In the genomic region with DNA sequence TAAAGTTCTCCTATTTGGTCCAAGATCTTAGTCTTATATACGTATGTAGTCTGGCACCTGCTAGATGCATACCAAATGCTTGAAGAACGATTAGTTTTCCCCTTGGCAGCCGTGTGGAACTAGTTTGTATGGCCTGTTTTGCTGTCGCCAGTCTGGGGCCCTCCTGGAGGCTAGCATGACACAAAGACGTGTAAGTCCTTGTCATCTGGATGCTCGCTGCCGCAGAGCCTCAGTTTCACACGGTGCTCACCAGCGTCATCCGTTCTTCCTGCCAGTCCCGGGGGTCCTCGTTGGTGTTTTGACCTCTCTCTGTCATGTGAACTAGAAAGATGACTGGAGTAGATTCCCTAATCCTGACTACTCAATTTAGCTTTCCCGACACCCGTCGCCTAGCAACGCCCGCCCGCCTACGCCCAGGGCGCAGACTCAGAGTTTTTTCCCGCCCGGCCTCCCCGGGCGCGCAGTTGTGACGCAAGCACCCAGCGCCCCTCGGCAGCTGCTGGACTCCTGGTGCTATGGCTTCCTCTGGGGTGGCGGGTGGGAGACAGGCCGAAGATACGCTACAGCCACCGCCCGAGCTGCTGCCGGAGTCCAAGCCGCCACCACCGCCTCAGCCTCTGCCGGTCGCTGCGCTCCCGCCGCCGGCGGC, we compare ENCODE assay signal across 8 mouse cellular contexts. TPM values are rescaled to one million over a fixed set of nuclear protein-coding genes. Genes with fewer than 3 reads are reported as not detected.
DNase-seq lines count a peak whose midpoint lies in the region; ATAC-seq and TF ChIP-seq lines count a peak whose summit lies in the region.

A gene (plus strand): TSS at position 455 of the 649 bp plus-strand sequence.

- peak within 1 kb of the TSS; percentile 70 for H3K27ac ChIP-seq in forebrain, embryonic 11.5 days (ENCODE audit: low read depth, low read length)
- H3K27ac ChIP-seq in heart, embryonic 16.5 days (ENCODE audit: low read length), result peak within 1 kb of the TSS; percentile 53
- H3K27ac ChIP-seq in liver, embryonic 16.5 days (ENCODE audit: low read length), result peak within 1 kb of the TSS; percentile 71
- H3K27ac ChIP-seq in neural tube, embryonic 13.5 days (replicated peaks), result peak within 1 kb of the TSS; percentile 88
- peak within 1 kb of the TSS; percentile 94 for H3K27ac ChIP-seq in testis, adult 2 months (ENCODE audit: control insufficient read depth, insufficient read depth, low read depth, low read length)

- 1% methylated on average over 43 of the region's 43 CpGs for WGBS in forebrain, embryonic 11.5 days
- under 1% methylated on average over 43 of the region's 43 CpGs for WGBS in heart, embryonic 16.5 days
- WGBS in liver, embryonic 16.5 days (ENCODE audit: insufficient replicate concordance), result 2% methylated on average over 43 of the region's 43 CpGs
- WGBS in neural tube, embryonic 13.5 days, result under 1% methylated on average over 43 of the region's 43 CpGs

- H3K4me1 ChIP-seq in forebrain, embryonic 11.5 days (replicated peaks; ENCODE audit: control insufficient read depth, insufficient read depth, low read length), result peaks cover 6% of the 10 kb centered on the region; the same call in 1 of the 2 replicates
- H3K4me1 ChIP-seq in heart, embryonic 16.5 days (ENCODE audit: control insufficient read depth, insufficient read depth, low read length), result peaks cover 16% of the 10 kb centered on the region
- H3K4me1 ChIP-seq in liver, embryonic 16.5 days (ENCODE audit: control insufficient read depth, low read depth, low read length), result peaks cover 19% of the 10 kb centered on the region
- H3K4me1 ChIP-seq in neural tube, embryonic 13.5 days (replicated peaks), result peaks cover 22% of the 10 kb centered on the region
- H3K4me1 ChIP-seq in testis, adult 2 months (ENCODE audit: control insufficient read depth, insufficient read depth, low read length), result no peaks in the 10 kb centered on the region

- no peaks in the 10 kb centered on the region for H3K36me3 ChIP-seq in forebrain, embryonic 11.5 days (ENCODE audit: control insufficient read depth, insufficient read depth, low read length)
- H3K36me3 ChIP-seq in heart, embryonic 16.5 days (ENCODE audit: control insufficient read depth, insufficient read depth), result no peaks in the 10 kb centered on the region
- H3K36me3 ChIP-seq in liver, embryonic 16.5 days (ENCODE audit: control insufficient read depth, insufficient read depth), result no peaks in the 10 kb centered on the region
- no peaks in the 10 kb centered on the region for H3K36me3 ChIP-seq in neural tube, embryonic 13.5 days
- H3K36me3 ChIP-seq in testis, adult 2 months (ENCODE audit: control insufficient read depth, insufficient read depth, low read length), result no peaks in the 10 kb centered on the region

- ATAC-seq in forebrain, embryonic 11.5 days (replicated peaks; ENCODE audit: low FRiP score), result peak; percentile 91
- peak; percentile 92 for ATAC-seq in heart, embryonic 16.5 days (replicated peaks; ENCODE audit: extremely low read depth, insufficient read depth, low FRiP score)
- ATAC-seq in liver, embryonic 16.5 days (ENCODE audit: low read depth), result peak; percentile 96
- peak; percentile 98 for ATAC-seq in neural tube, embryonic 13.5 days (ENCODE audit: low read depth)

- TF ChIP-seq POLR2A in testis, adult 2 months (IDR thresholded peaks at IDR 0.05; ENCODE audit: control insufficient read depth, low read depth, low read length), result peak; percentile 85

- H3K9me3 ChIP-seq in forebrain, embryonic 11.5 days (ENCODE audit: control insufficient read depth, low read length), result no peaks in the 10 kb centered on the region
- no peaks in the 10 kb centered on the region for H3K9me3 ChIP-seq in heart, embryonic 16.5 days (replicated peaks; ENCODE audit: control insufficient read depth, low read length)
- no peaks in the 10 kb centered on the region for H3K9me3 ChIP-seq in liver, embryonic 16.5 days (replicated peaks; ENCODE audit: control insufficient read depth, low read length)
- H3K9me3 ChIP-seq in neural tube, embryonic 13.5 days, result no peaks in the 10 kb centered on the region

- no peaks in the 10 kb centered on the region for H3K27me3 ChIP-seq in forebrain, embryonic 11.5 days (ENCODE audit: control insufficient read depth, insufficient read depth, low read length)
- no peaks in the 10 kb centered on the region for H3K27me3 ChIP-seq in heart, embryonic 16.5 days (ENCODE audit: control insufficient read depth, insufficient read depth, low read length)
- H3K27me3 ChIP-seq in liver, embryonic 16.5 days (ENCODE audit: control insufficient read depth, insufficient read depth, low read depth, low read length), result no peaks in the 10 kb centered on the region
- H3K27me3 ChIP-seq in neural tube, embryonic 13.5 days, result no peaks in the 10 kb centered on the region
- no peaks in the 10 kb centered on the region for H3K27me3 ChIP-seq in testis, adult 2 months (ENCODE audit: control insufficient read depth, insufficient read depth, low read length)

- peak; percentile 70 to 86 for DNase-seq in CD8-positive naive resting alpha-beta T cell, adult 2 months (ENCODE audit: low read depth in 2 of 2, low spot score in 2 of 2)
- peak; percentile 87 for DNase-seq in c-Kit-positive CD71-negative TER-119-negative erythroid progenitor cells, embryonic 14.5 days (ENCODE audit: low read depth)
- DNase-seq in forebrain, embryonic 11.5 days (ENCODE audit: low spot score), result peak; percentile 98
- DNase-seq in kidney, postnatal 4 days, result peak; percentile 97 to 98

- peak within 1 kb of the TSS; percentile 90 for H3K4me2 ChIP-seq in forebrain, embryonic 11.5 days (ENCODE audit: low read depth, low read length, severe bottlenecking)
- peak within 1 kb of the TSS; percentile 85 for H3K4me2 ChIP-seq in heart, embryonic 16.5 days (ENCODE audit: low read depth, low read length)
- peak within 1 kb of the TSS; percentile 84 for H3K4me2 ChIP-seq in liver, embryonic 16.5 days (ENCODE audit: low read depth, low read length)
- H3K4me2 ChIP-seq in neural tube, embryonic 13.5 days, result peak within 1 kb of the TSS; percentile 91

- H3K9ac ChIP-seq in forebrain, embryonic 11.5 days (ENCODE audit: low read length), result peak within 1 kb of the TSS; percentile 96
- peak within 1 kb of the TSS; percentile 90 for H3K9ac ChIP-seq in heart, embryonic 16.5 days (ENCODE audit: low read length)
- peak within 1 kb of the TSS; percentile 92 for H3K9ac ChIP-seq in liver, embryonic 16.5 days (ENCODE audit: low read depth, low read length)
- peak within 1 kb of the TSS; percentile 98 for H3K9ac ChIP-seq in neural tube, embryonic 13.5 days

- H3K4me3 ChIP-seq in forebrain, embryonic 11.5 days (ENCODE audit: low read depth, low read length), result peak within 1 kb of the TSS; percentile 79
- peak within 1 kb of the TSS; percentile 76 for H3K4me3 ChIP-seq in heart, embryonic 16.5 days (ENCODE audit: low read length)
- peak within 1 kb of the TSS; percentile 87 for H3K4me3 ChIP-seq in liver, embryonic 16.5 days (ENCODE audit: low read depth, low read length)
- peak within 1 kb of the TSS; percentile 97 for H3K4me3 ChIP-seq in neural tube, embryonic 13.5 days
- H3K4me3 ChIP-seq in testis, adult 2 months (ENCODE audit: control insufficient read depth, low read depth, low read length), result peak within 1 kb of the TSS; percentile 96

- no peak for TF ChIP-seq CTCF in testis, adult 2 months (IDR thresholded peaks at IDR 0.05; ENCODE audit: control insufficient read depth, insufficient read depth, insufficient replicate concordance, low read depth, low read length)

RNA-seq across cellular contexts. Expression of the gene that starts here (rescaled TPM):
- polyA plus RNA-seq in forebrain, embryonic 11.5 days (2014; fragmentation: Nextera tagmentation; extraction: Ambion mirVana), result 51.3 and 53.0 TPM in 2 replicates
- 44.0 and 45.6 TPM in 2 replicates for polyA plus RNA-seq in heart, embryonic 16.5 days (2015; fragmentation: Nextera tagmentation; extraction: Ambion mirVana)
- polyA plus RNA-seq in liver, embryonic 16.5 days (2015; fragmentation: Nextera tagmentation; extraction: Ambion mirVana), result 17.6 and 17.7 TPM in 2 replicates
- 36.2 TPM in 2 replicates for polyA plus RNA-seq in neural tube, embryonic 13.5 days (2015; fragmentation: Nextera tagmentation; extraction: Ambion mirVana)
- polyA plus RNA-seq in testis, adult 2 months (2012; rRNA removed), result 74.5 and 78.5 TPM in 2 replicates

Comparison
In these comparisons a context has a peak if more than half of its experiments do, and no peak if none do; other contexts are left out.
1. Peak in every context shown above with its lines: DNase-seq, ATAC-seq, H3K4me3 ChIP-seq and H3K27ac ChIP-seq.